Mouse (Mus musculus): ENCODE results near the gene Rtl5. TPM values are rescaled to one million over a fixed set of nuclear protein-coding genes. Genes with fewer than 3 reads are reported as not detected.
"Not testable (repeated sequence)": the region's sequence is repeated elsewhere in the genome, so short reads cannot be mapped to it uniquely, and the experiment has no call there.

Rtl5 gene
- 1 to 10 TPM; 1.1 to 1.9 (median 1.3) TPM for total RNA-seq (2022)

DNA sequence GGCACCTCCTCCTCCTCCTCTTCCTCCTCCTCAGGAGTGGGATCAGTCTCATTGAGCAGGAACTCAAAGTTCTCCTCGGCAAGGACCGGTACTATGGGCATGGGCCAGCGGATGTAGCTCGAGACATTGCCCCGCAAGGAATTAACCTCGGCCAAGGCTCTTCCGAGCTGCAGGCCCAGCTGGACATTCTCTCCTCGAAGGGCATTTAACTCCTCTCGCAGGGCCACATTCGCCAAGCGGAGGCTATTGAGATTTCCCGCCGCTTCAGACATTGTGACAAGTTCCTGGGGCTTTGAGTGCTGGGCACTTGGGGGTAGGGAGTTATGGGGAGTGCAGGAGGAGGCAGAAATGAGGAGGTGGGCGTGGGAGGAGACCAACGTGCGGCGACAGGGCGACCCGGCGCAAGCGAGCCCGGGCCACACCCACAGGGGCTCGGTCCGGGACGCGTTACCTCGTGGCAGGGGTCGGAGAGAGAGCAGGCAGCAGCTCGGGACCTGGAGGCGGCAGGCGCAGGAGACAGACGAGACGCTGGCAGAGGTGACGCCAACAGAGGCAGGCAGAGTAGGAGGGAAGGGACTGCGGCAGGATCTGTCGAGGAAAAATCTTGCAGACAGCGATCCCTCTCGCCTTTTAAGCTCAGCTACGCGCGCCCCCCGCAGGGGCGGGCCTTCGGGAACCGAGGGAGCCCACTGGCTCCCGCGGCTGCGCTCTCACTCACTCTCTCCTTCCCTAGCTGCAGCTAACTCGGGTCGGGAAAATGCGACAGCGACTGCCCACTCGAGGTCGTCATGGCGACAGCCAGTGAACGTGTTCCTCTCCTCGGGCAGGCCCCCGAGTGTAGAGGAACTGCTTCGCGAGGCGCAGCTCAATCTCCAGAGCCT lies at the start of gene Rtl5:
Gene Rtl5 (minus strand): TSS at position 714 of the 881 bp plus-strand sequence.
- peak; percentile 54 for DNase-seq (ENCODE audit: low spot score)

DNA sequence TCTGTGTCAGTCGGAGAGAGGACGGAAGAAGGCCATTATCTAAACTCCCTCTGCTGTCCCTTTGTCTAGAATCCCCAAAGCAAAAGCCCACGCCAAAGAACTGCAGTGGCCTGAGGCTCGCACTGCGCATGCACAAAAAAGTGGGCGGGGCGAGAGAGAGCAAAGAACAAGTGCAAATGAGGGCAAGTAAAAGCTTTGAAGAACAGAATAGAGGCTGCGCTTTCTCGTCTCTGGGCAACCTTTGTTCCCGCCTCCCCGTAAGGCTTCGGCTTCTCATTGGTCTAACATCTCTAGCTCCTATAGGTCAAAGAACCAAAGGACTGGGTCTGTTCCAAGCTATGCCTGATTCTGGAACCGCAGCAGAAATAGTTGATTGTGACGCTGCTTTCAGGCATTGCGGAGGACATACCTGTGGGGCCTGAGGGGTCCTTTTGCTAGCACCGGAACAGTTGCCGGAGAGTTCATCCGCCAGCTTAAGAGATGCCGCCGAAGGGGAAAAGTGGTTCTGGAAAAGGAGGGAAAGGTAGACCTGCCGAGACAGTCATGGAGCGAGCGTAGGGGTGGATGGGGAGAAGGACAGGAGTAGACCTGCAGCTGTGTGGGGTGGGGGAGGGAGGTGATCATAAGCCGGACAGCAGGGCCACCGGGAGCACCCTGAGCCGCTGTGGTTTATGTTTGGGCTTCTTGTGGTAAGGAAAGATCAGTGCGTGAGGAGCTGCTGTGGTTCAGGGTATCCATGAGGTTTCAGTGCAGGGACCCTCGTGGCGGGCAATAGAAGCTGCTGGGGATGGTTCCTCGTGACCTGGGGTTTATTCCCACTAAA lies 48.1 kb upstream of the Rtl5 start, which contains the start of gene Pin4:
Gene Pin4 (plus strand): TSS at position 406 of the 823 bp plus-strand sequence.
- DNase-seq (ENCODE audit: low spot score) = peak; percentile 94

DNA sequence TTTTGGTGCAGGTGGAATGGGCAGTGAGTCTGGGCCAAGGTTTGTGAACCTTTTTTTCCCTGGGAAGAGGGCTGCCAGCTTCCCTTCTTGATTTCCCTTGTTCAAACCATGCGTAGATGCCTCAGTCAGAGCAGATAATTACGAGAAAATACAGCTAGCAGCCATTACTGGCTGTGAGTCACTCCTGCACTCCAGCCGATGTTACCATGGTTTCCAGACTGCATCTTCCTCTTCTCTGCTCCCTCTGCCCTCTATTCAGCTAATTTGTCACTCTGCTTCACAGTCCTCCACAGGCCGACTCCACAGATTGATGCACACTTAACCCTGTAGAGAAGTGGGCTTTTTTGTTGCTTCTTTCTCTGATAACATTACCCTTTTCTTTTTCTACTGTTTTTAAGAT lies 44.6 kb upstream of the Rtl5 start:
- no peak for DNase-seq (ENCODE audit: low spot score)

DNA sequence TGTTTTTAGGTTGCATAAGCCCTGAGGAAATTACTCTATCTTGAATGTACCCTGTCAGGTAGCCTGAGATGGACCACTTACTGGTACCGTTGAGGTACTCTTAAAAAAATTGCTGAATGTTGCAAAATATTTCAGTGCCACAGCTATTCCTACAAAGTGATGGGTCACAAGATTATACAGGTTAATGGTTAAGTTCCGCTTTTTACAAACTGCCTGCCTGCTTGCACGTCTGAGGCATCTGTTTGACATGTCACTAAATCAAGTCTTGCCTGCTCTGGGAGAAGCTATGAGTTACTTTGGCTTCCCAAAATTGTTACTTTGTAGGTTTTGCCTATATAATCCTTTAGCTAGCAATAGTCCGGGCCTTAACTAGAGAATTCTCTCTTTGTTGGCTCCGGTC lies 38.2 kb upstream of the Rtl5 start:
- not testable (repeated sequence) for DNase-seq (ENCODE audit: low spot score)

DNA sequence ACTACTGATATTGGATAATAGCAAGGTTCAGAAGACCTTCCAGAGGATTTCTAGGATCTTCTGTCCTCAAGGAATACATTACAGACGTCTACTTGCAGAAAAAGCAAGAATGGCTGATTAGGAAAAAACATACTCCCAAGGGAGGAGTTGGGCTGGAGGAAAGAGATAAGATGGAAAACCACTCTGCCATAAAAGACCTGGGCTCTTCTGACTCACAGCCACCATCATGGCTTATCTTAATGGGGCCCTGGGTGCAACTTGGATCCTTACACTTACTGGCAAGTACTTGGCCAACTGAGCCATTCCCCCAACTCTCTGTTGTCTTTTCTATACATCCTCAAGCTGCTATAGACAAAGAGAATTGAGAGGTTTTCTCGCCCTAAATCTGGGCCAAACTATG lies 32.7 kb upstream of the Rtl5 start:
- not testable (repeated sequence) for DNase-seq (ENCODE audit: low spot score)

DNA sequence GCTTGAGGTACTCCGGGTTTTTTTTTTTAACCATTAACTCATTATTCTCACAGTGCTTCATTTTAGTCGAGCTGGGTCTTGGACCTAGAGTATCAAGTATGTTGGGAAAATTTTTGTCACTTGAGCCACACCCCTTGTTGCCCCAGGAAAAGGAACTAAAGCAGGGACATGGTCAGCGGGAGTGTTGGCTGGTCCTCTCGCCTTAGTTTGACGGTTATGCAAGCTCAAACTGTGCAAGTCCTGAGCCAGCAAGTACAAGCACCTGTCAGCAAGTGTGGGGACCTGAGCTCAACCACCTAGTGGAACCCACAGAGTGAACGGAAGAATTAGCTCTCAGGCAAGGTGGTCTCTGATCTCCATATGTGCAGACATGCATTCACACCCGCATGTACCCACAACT lies 30.8 kb upstream of the Rtl5 start:
- no peak for DNase-seq (ENCODE audit: low spot score)

DNA sequence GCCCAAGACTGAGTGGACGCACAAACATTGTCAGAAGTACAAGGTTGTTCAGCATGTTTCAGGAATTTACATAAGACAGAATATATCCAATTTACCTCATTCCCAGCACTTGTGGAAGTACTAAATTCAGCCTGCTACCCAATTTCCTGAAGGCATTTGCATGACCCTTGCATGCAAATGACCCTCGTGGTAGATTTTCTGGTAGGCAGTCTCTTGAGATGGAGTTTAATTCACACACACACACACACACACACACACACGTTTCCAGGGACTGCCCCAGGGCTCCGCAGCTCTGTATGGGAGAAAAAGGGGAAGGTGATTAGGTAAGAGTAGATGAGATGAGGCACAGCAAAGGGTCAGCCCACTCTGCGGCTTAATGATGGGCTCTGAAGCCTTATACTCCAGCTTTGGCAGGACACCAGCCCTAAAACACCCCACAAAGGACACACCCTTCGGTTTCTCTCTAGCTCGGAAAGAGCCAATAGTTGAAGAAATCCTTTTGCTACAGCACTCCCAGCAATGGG lies 23.3 kb upstream of the Rtl5 start:
- no peak for DNase-seq (ENCODE audit: low spot score)

DNA sequence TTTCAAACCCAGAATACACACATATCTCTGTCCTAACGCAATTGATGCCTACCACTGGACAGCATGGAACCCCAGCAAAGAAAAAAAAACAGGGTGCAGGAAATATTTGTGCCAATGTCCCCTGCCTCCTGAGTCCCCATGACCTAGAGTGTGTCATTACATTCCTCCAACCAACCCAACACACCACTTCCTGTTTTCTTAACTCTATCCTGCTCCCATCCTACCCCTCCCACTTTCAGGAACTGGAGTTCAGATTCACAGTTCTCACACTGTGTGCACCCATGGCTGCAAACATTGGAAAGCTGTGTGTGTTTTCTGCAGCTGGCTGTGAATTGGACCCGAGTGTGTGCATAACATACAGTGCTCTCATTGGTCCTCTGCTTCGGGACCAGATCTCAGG lies 19.5 kb upstream of the Rtl5 start:
- DNase-seq (ENCODE audit: low spot score) = no peak

DNA sequence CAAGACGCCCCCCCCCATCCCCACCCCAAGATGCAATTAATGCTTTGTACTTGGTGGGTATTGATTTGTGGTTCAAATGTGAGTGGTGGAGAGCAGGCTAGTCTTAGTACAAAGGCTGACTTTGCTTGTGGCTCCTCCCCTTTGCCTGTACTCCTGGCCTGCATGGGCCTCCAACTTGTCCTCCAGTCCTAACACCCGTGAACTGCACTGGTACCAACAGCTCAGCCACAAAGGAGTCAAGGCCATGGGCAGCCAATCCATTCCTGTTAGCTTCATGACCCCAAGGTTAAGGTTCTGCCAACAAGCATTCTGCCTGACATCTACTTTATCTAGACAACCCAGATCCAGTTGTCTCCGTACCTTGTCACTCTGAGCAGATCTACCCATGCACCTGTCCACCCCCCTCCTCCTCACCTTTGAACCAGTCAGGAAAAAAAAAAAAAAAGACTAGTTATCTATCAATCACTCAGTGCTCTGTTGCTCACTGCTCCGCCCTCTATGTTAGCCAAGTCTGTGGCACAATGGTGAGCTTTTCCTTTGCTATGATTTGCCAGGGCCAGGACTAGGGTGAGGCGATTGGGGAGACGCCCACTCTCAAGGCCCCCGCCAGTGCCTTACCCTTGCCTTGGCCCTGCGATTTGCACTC lies 14.8 kb upstream of the Rtl5 start:
- DNase-seq (ENCODE audit: low spot score) = no peak

DNA sequence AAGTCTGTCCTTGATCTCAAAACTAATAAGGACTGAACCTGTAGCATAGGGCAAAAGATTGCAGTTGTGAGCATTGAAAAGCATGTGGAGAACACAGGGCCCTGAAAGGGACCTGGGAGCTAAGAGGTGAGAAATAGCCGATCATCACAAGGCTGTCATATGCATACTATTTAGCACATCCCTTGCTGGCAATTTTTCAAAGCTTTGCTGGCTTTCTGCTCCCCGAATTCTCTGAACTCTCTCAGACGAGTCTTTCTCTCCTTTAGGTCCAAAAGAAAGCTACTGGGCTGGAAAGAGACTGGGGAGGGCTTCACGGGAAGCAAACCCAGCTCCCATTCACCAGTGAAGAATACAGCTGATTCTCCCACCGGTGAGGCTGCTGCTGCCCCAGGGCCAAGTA lies 11.2 kb upstream of the Rtl5 start:
- DNase-seq (ENCODE audit: low spot score) = no peak

DNA sequence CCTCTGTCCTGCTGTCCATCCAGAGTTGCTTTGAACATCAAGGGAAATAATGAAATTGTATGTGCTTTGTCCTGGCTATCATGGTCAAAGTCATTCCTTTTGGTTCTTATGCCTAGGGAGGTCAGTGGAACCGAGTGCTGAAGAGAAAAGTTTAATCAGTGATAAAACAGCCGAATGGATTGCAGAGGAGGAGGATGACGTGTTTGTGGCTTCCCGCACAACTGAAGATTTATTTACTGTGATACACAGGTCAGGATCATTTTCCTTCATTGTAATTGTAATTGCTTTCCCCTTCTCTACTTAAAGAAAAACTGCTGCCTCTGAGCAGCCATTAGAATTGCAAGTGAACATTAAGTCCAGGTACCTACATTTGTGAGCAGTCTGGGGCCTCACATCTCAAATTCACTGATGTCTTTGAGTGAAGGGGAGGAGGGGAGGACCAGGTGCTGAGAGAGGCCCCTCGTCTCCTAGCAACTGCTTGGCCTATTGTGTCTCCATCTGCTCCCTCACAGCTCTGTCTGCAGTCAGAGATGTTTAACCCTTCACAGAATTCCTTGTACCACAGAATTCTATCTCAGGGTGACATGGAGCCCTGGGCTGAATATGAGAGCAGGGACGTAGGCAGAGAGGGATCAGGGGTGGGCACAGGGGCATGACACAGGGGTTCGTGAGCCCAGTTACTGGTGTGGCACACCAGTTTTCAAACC lies 10.6 kb upstream of the Rtl5 start:
- DNase-seq (ENCODE audit: low spot score) = no peak

DNA sequence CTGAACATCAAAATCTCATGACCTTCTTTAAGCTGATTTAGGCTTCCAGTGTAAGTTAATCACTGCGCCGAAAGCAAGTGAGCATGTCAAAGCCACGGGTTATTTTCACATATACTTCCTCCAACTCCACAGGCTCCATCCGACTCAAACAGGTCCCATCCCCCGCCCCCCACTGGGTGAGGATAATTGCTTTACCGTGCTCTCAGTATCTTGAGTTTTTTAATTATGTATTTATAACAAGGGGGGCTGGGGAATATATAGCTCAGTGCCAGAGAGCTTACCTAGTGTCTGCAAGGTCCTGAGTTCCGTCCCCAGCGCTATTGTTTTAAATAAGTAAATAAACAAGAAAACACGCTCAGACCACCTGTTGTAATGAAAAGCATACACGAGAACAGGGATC lies 10.0 kb upstream of the Rtl5 start:
- DNase-seq (ENCODE audit: low spot score) = no peak

DNA sequence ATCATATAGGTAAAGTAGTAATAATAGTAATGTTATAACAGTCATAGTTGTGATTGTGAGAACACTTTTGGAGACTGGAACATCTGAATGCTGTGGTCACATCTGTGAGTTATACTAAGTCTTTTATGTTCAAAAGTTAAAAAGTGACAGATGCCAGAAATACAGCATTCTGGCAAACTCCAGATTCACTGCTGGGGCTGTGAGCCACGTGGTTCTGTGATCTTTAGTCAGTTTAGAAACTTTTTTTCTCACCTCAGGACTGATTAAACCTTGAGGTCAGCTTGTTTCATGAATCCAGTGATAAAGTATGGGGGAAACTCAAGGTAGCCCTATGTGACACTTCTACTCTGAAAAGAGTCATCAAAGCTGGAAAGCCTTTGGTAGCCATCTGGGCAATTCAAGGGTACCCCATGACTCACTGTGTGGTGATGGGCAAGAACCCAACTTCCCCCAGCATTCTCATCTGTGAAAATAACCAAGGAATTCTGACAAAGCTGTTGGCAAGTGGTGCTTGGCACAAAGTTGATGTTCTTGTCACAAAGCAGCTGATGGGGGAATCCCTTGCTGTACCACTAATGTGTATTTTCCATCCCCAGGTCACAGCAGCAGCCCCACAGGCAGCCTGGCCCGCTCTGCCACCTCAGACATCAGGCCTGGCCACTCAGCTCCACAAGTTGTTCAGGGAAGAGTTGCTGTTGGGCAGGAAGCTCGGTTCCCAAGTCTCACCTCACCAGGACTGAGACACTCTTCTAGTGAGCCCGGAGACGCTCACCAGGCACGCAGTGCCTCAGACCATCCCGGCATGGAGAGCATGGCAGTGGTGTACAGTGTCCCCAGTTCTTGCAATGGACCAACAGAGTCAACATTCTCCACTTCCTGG lies 6.0 kb upstream of the Rtl5 start:
- no peak for DNase-seq (ENCODE audit: low spot score)

DNA sequence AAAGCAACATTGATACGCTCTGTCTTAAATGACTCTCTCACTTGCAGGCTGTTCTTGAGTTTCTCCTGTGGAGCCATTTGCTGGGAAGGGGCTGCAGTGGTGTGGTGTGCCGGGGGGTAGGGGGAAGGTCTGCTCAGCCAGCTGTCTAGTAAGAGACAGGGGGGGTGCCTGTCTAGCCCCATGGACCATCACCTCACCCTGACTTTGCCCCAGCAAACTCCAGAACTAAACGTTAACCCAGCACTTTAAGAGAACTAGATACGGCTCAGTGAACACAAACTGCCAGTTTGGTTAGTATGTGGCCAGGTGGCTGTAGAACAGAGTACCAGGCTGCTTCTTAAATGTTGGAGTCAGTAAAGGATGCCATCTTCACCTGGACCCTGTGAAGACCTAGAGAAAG lies 4.1 kb upstream of the Rtl5 start:
- DNase-seq (ENCODE audit: low spot score) = no peak

DNA sequence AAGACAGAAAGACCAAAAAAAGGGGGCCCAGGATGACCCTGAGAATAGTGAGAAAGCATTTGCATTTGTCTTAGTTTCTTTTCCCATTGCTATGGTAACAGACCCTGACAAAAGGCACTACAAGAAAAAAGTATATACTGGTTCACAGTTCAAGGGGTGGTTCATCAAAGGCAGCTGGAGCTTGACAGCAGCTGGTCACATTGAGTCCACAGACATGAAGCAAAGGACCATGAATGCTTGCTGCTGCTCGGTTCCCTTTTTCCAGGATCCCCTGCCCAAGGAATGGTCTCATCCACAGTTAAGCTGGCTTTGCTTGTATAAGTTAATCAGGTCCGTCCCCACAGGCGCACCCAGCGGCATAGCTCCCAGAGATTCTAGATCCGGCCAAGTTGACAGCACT lies 3.3 kb upstream of the Rtl5 start:
- DNase-seq (ENCODE audit: low spot score) = no peak

DNA sequence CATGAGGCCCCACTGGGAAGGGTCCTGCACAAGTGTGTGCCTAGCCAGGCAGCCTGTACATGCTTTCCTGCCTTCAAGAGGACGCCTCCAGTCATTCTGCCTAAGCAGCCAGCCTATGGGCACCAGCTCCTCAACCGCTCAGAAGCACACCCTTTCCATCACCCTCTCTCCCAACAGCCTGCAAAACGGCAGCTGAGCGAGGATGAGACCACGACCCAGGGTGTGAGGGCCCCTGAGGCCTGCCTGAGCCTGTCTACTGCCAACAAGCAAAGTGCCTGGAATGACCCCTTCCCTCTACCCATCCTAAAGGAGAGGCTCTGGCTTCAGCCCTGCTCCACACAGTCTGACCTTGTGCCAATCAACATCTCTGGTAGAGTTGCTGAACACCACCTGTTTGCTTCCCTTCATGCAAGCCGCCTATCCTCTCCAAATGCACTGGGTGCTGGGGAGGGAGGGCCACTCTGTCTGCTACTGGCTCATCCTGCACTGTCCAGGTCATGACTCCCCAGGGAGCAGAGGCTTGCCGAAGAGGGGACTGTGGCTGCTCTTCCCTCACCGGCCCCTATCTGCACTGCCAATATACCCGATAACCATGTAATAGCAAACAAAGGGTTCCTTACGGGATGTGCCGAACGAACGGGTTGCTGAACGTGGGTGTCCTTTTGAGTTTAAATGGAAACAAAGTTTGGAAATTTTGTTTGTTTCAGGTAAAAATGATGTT lies 2.7 kb upstream of the Rtl5 start:
- no peak for DNase-seq (ENCODE audit: low spot score)

DNA sequence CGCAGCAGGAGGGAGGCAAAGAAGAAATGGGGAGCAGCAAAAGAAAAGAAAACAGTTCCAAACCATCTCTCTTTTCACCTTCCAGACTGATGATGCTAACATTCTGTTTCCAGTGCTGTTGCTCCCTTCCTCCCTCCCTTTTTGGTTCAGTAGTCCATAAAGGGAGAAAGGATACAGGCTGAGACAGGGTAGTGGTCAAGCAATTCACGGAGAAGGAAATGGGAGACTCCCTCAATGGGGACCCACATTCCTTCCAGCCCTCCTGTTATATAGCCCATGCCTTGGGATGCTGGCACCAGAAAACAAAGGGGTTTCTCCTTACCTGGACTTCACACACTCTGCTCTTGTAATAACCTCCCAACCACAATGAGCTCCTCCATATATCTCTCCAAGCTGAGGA lies 413 bp upstream of the Rtl5 start:
- no peak for DNase-seq (ENCODE audit: low spot score)

DNA sequence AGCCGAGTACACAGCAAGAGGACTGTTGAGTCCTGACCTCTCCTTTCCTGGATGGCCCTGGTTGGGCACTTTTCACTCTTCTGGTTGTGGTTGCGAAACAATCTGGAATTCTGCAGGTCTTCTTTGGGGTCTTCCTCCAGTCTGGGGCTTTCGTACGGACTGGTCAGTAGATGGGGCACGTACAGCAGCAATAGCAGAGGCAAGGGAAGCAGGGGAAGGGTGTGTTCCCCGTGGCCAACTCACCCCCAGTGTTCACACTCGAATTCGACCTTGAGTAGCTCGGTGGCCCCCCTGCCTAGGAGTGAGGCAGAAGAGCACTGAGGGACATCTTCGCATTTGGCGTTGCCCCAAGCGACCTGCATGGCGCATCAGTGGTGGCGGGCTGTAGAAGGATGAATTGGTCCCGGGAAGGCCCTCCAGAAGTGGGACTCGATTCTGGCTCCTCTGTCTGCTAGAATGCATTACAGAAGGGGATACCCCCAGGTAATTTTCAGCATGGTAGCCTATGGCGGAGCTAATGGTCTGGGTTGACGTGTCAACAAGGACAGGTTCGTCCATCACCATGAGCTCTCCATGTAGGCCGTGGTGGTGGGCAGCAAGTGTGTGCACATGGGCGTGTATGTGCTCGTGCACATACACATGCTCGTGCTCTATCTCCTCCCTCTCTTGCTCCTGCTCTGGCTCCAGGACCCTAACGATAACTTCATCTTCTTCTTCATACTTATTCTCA lies 2.1 kb downstream of the Rtl5 start:
- no peak for DNase-seq (ENCODE audit: low spot score)

DNA sequence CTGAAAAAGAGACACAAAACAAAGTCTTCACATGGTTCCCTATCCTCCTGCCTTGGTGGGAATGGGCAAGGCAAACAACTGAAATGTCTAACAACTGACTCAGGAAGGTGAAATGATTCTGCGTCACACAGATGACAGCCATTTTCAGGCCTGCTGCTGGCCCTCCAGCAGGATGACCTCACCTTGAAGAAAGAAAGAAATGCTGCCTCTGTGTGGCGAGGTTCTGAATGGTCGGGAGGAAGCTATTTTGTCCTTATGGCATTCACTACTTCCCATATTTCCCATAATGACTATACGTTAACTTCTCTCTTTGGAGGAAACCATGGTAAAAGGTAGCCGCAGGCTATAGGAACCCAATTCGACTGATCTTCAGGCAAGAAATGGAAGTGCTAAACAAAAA lies 4.0 kb downstream of the Rtl5 start:
- DNase-seq (ENCODE audit: low spot score) = no peak
